Mouse (Mus musculus): Measurements from ENCODE around the gene Tas2r114. TPM values are rescaled to one million over a fixed set of nuclear protein-coding genes. Genes with fewer than 3 reads are reported as not detected.

Gene Tas2r114
- not detected in 2 replicates for polyA plus RNA-seq (2015; fragmentation: Nextera tagmentation; extraction: Ambion mirVana)

- H3K36me3 ChIP-seq (ENCODE audit: insufficient read depth, low read length) = no peaks in the 10 kb centered on the region
- no peak within 1 kb of the TSS for H3K4me2 ChIP-seq (replicated peaks; ENCODE audit: low read depth, low read length)
- no peaks in the 10 kb centered on the region for H3K27me3 ChIP-seq (ENCODE audit: insufficient read depth, low read length)
- no peaks in the 10 kb centered on the region for H3K9me3 ChIP-seq (ENCODE audit: low read length)
- H3K9ac ChIP-seq (replicated peaks; ENCODE audit: low read length) = no peak within 1 kb of the TSS
- no peaks in the 10 kb centered on the region for H3K4me1 ChIP-seq (ENCODE audit: insufficient read depth, low read length)
- no peak for ATAC-seq (ENCODE audit: low FRiP score, low TSS enrichment)
- H3K4me3 ChIP-seq (ENCODE audit: low read length) = no peak within 1 kb of the TSS
- H3K27ac ChIP-seq (ENCODE audit: low read length) = no peak within 1 kb of the TSS
Observed at GRCm38 (mm10) chr6:131689963-131690362, at the start of gene Tas2r114. Gene Tas2r114, minus strand, starts transcription at chr6:131690063.

GRCm38 (mm10) chr6:131712803-131713202 is 22.9 kb upstream of the Tas2r114 start:
- H3K9ac ChIP-seq (replicated peaks; ENCODE audit: low read length) = no peak overlapping the region
- WGBS = 53% methylated on average over 7 of the region's 7 CpGs
- no peak for ATAC-seq (ENCODE audit: low FRiP score, low TSS enrichment)
- 0 out of 2 replicates have a peak, but pooled peaks cover 2% of the 10 kb centered on the region for H3K9me3 ChIP-seq (ENCODE audit: low read length)
- H3K4me3 ChIP-seq (ENCODE audit: low read length) = no peak overlapping the region
- no peaks in the 10 kb centered on the region for H3K36me3 ChIP-seq (ENCODE audit: insufficient read depth, low read length)
- H3K27me3 ChIP-seq (ENCODE audit: insufficient read depth, low read length) = no peaks in the 10 kb centered on the region
- no peaks in the 10 kb centered on the region for H3K4me1 ChIP-seq (ENCODE audit: insufficient read depth, low read length)
- H3K27ac ChIP-seq (ENCODE audit: low read length) = no peak overlapping the region
- no peak overlapping the region for H3K4me2 ChIP-seq (replicated peaks; ENCODE audit: low read depth, low read length)

GRCm38 (mm10) chr6:131687395-131687794 is 2.5 kb downstream of the Tas2r114 start, which contains the start of gene Tas2r105:
Gene Tas2r105, minus strand, starts transcription at chr6:131687495.
- Histone ChIP-seq H3K4me1 (ENCODE audit: insufficient read depth, low read length) (no peaks in the 10 kb centered on the region), H3K27me3 (ENCODE audit: insufficient read depth, low read length) (no peaks in the 10 kb centered on the region), H3K9me3 (ENCODE audit: low read length) (no peaks in the 10 kb centered on the region), H3K36me3 (ENCODE audit: insufficient read depth, low read length) (no peaks in the 10 kb centered on the region), H3K4me3 (ENCODE audit: low read length) (no peak within 1 kb of the TSS), H3K4me2 (replicated peaks; ENCODE audit: low read depth, low read length) (no peak within 1 kb of the TSS), H3K27ac (ENCODE audit: low read length) (no peak within 1 kb of the TSS), H3K9ac (replicated peaks; ENCODE audit: low read length) (no peak within 1 kb of the TSS)
- ATAC-seq (ENCODE audit: low FRiP score, low TSS enrichment) = no peak
- 67% methylated on average over 1 of the region's 1 CpGs for WGBS

DNA sequence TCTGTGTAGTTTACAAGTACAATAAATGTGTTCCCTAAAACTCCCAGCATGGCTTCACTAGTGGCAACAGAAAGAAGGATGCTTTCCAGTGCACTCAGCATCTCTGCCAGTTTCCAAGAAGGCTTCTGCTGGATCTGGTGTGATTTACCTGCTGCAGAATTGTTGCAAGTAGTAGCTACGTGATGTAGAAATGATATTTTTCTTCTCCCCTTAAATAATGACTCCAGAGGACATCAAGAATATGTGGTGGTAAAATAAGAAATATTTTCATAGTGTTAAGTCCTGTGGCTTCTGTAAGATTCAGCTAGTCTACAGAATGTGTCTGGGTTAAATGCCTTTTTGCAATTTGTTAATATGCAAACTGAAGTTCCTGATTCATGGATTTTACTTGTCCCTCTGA is 4.2 kb downstream of the Tas2r114 start, which contains the start of gene Tas2r104:
TSS of gene Tas2r104 (minus strand) at position 101 of the 400 bp plus-strand sequence.
- no peaks in the 10 kb centered on the region for H3K36me3 ChIP-seq (ENCODE audit: insufficient read depth, low read length)
- ATAC-seq (ENCODE audit: low FRiP score, low TSS enrichment) = no peak
- 83% methylated on average over 1 of the region's 1 CpGs for WGBS

DNA sequence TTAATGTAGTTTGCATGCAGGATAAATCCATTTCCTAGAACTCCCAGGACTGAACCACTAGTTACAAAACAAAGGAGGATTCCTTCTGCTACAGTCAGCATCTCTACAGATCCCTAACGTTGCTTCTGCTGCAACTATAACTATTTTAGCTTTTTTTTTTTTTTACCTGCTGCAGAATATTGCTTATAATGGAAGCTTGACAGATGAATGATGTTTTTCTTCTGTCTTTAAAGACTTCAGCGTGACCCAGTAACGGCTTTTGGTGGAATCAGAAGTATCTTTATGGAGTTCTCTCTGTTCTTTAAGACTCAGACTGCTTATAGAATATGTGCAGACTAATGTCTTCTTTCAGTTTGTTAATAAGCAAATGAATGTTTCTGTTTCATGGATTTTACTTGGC is 11.1 kb downstream of the Tas2r114 start, which contains the start of gene Tas2r106:
TSS of gene Tas2r106 (minus strand) at position 101 of the 400 bp plus-strand sequence.
- H3K36me3 ChIP-seq (ENCODE audit: insufficient read depth, low read length) = no peaks in the 10 kb centered on the region
- H3K9me3 ChIP-seq (ENCODE audit: low read length) = no peaks in the 10 kb centered on the region
- WGBS = 76% methylated on average over 3 of the region's 3 CpGs
- no peak within 1 kb of the TSS for H3K9ac ChIP-seq (replicated peaks; ENCODE audit: low read length)
- H3K27ac ChIP-seq (ENCODE audit: low read length) = no peak within 1 kb of the TSS
- ATAC-seq (ENCODE audit: low FRiP score, low TSS enrichment) = no peak
- H3K4me3 ChIP-seq (ENCODE audit: low read length) = no peak within 1 kb of the TSS
- H3K4me1 ChIP-seq (ENCODE audit: insufficient read depth, low read length) = no peaks in the 10 kb centered on the region
- H3K4me2 ChIP-seq (replicated peaks; ENCODE audit: low read depth, low read length) = no peak within 1 kb of the TSS
- no peaks in the 10 kb centered on the region for H3K27me3 ChIP-seq (ENCODE audit: insufficient read depth, low read length)

More for the DNA sequence above, 4.2 kb downstream of the Tas2r114 start, which contains the start of gene Tas2r104:
- no peak within 1 kb of the TSS for H3K4me2 ChIP-seq (replicated peaks; ENCODE audit: low read depth, low read length)
- no peak within 1 kb of the TSS for H3K27ac ChIP-seq (ENCODE audit: low read length)
- no peak within 1 kb of the TSS for H3K9ac ChIP-seq (replicated peaks; ENCODE audit: low read length)
- H3K9me3 ChIP-seq (ENCODE audit: low read length) = no peaks in the 10 kb centered on the region
- no peaks in the 10 kb centered on the region for H3K27me3 ChIP-seq (ENCODE audit: insufficient read depth, low read length)
- no peak within 1 kb of the TSS for H3K4me3 ChIP-seq (ENCODE audit: low read length)
- H3K4me1 ChIP-seq (ENCODE audit: insufficient read depth, low read length) = no peaks in the 10 kb centered on the region

DNA sequence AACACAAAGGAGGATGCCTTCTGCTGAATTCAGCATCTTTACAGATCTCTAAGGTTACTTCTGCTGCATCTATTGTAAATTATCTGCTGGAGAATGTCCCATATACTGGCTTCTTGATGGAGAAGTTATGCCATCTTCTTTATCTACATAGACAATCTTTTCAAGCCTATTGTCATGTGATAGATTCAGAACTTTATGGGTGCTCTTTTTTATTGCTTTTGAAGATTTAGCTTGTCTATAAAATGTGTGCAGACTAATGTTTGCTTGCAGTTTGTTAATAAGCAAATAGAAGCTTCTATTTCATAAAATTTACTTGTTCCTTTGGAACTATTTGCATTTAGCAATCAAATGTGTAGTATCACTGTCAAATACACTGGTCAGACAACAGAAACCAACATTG is 29.8 kb downstream of the Tas2r114 start, which contains the start of gene Tas2r107:
TSS of gene Tas2r107 (minus strand) at position 101 of the 400 bp plus-strand sequence.
- Histone ChIP-seq H3K27me3 (ENCODE audit: insufficient read depth, low read length) (no peaks in the 10 kb centered on the region), H3K4me1 (ENCODE audit: insufficient read depth, low read length) (no peaks in the 10 kb centered on the region), H3K36me3 (ENCODE audit: insufficient read depth, low read length) (no peaks in the 10 kb centered on the region), H3K4me3 (ENCODE audit: low read length) (no peak within 1 kb of the TSS), H3K4me2 (replicated peaks; ENCODE audit: low read depth, low read length) (no peak within 1 kb of the TSS), H3K9me3 (ENCODE audit: low read length) (no peaks in the 10 kb centered on the region; the same call in 1 of the 2 replicates), H3K9ac (replicated peaks; ENCODE audit: low read length) (no peak within 1 kb of the TSS), H3K27ac (ENCODE audit: low read length) (no peak within 1 kb of the TSS)
- no peak for ATAC-seq (ENCODE audit: low FRiP score, low TSS enrichment)

Other genes with a start within 250 kb of the Tas2r114 start
- not detected in 2 replicates for gene 5430401F13Rik, start 203.7 kb downstream of the Tas2r114 start, polyA plus RNA-seq (2015; fragmentation: Nextera tagmentation; extraction: Ambion mirVana)
- gene Gm6619, start 203.7 kb downstream of the Tas2r114 start, polyA plus RNA-seq (2015; fragmentation: Nextera tagmentation; extraction: Ambion mirVana) = not detected in 2 replicates
- gene Tas2r130, start 59.2 kb downstream of the Tas2r114 start, polyA plus RNA-seq (2015; fragmentation: Nextera tagmentation; extraction: Ambion mirVana) = not detected in 2 replicates
- gene Tas2r107, start 29.9 kb downstream of the Tas2r114 start, polyA plus RNA-seq (2015; fragmentation: Nextera tagmentation; extraction: Ambion mirVana) = not detected in 2 replicates
- gene Tas2r106, start 11.2 kb downstream of the Tas2r114 start, polyA plus RNA-seq (2015; fragmentation: Nextera tagmentation; extraction: Ambion mirVana) = not detected in 2 replicates
- not detected in 2 replicates for gene Tas2r104, start 4.3 kb downstream of the Tas2r114 start, polyA plus RNA-seq (2015; fragmentation: Nextera tagmentation; extraction: Ambion mirVana)
- gene Tas2r105, start 2.6 kb downstream of the Tas2r114 start, polyA plus RNA-seq (2015; fragmentation: Nextera tagmentation; extraction: Ambion mirVana) = not detected in 2 replicates

Data from kidney, embryonic 16.5 days (tissue).